Mouse (Mus musculus) CD4-positive helper T cell, adult 2 months (primary cell): ENCODE results near the gene Rdh5.

Experiments
- DNase-seq: peaks from one replicate; pipeline ENCODE4 v3.0.0-alpha.2; 2012; ENCODE audit warnings: low read depth, missing footprints, low spot score

Rdh5 gene

GRCm38 (mm10) chr10:128866518-128866917 is 56.2 kb downstream of the Rdh5 start:
- DNase-seq: no peak

GRCm38 (mm10) chr10:128866042-128866441 is 56.6 kb downstream of the Rdh5 start:
- DNase-seq: peak; percentile 9
